Mouse (Mus musculus) kidney, postnatal 36 days (tissue): ENCODE data around the gene Bpifa2.

ENCODE experiments used
- DNase-seq, 2 experiments: peaks; one replicate each; pipeline ENCODE4 v3.0.0; 2021 to 2022; ENCODE audit warnings: mixed read lengths in 2 of 2

The Bpifa2 gene

GRCm38 (mm10) chr2:154007965-154008364 is at the start of gene Bpifa2:
TSS of gene Bpifa2 (plus strand) at chr2:154008265.
- DNase-seq, result no peak

GRCm38 (mm10) chr2:153962821-153963331 is 45.2 kb upstream of the Bpifa2 start:
- no peak for DNase-seq

GRCm38 (mm10) chr2:153963334-153963733 is 44.7 kb upstream of the Bpifa2 start:
- no peak for DNase-seq

GRCm38 (mm10) chr2:153970221-153970620 is 37.8 kb upstream of the Bpifa2 start:
- DNase-seq, result no peak

GRCm38 (mm10) chr2:153974582-153974981 is 33.5 kb upstream of the Bpifa2 start, which contains the start of gene Bpifa6:
TSS of gene Bpifa6 (plus strand) at chr2:153974945.
- DNase-seq, result no peak

- peak; percentile 76 to 93 for DNase-seq
Observed at GRCm38 (mm10) chr2:153995770-153996169, 12.3 kb upstream of the Bpifa2 start.

- no peak for DNase-seq
Observed at GRCm38 (mm10) chr2:154000501-154000900, 7.6 kb upstream of the Bpifa2 start.

- DNase-seq, result peak in 1 of 2 experiments; percentile 11
Observed at GRCm38 (mm10) chr2:154001056-154001455, 7.0 kb upstream of the Bpifa2 start.

GRCm38 (mm10) chr2:154004456-154004855 is 3.6 kb upstream of the Bpifa2 start:
- no peak for DNase-seq

- no peak for DNase-seq
Observed at GRCm38 (mm10) chr2:154005094-154005493, 3.0 kb upstream of the Bpifa2 start.

GRCm38 (mm10) chr2:154005734-154006133 is 2.3 kb upstream of the Bpifa2 start:
- no peak for DNase-seq

- peak in 1 of 2 experiments; percentile 20 for DNase-seq
Observed at GRCm38 (mm10) chr2:154006331-154006730, 1.7 kb upstream of the Bpifa2 start.

GRCm38 (mm10) chr2:154007381-154007780 is 684 bp upstream of the Bpifa2 start:
- DNase-seq, result no peak

- peak; percentile 57 to 60 for DNase-seq
Observed at GRCm38 (mm10) chr2:154017990-154018389, 9.9 kb downstream of the Bpifa2 start.

GRCm38 (mm10) chr2:154024676-154025075 is 16.6 kb downstream of the Bpifa2 start:
- DNase-seq, result peak; percentile 30 to 43

GRCm38 (mm10) chr2:154038932-154039331 is 30.9 kb downstream of the Bpifa2 start:
- peak; percentile 21 to 73 for DNase-seq

GRCm38 (mm10) chr2:154044743-154045142 is 36.7 kb downstream of the Bpifa2 start:
- DNase-seq, result no peak

GRCm38 (mm10) chr2:154058690-154059089 is 50.6 kb downstream of the Bpifa2 start:
- peak; percentile 8 to 51 for DNase-seq
